In the genomic region with DNA sequence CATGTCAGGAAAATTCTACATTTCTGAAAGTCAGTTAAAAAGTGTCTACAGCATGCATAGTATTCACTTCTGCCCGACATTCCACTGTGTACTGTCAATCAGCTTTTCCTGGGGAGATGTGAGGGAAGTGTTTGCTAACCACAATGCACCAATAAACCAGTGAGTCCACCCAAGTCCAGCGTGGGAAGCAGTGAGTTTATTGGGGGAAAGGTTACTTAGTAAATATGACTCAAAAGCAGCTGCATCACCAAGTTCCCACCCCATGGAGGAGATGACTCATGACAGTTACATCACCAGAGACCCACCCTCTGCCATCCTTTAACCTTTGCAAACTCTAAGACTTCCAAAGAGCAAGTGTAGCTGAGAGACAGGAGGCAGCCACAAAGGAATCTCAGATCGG, we compare ENCODE assay signal across 17 mouse cellular contexts.
A peak's percentile ranks its signal among the peaks of the same experiment; 100 is the strongest.
DNase-seq lines count a peak whose midpoint lies in the region; ATAC-seq and TF ChIP-seq lines count a peak whose summit lies in the region.
"Had no signal": no experiment of that assay in that cellular context is flagged by ENCODE, and none has a peak within 500 bp of the region (broad histone marks: within the 10 kb centered on the region; RNA-seq: fewer than 3 reads in every experiment).

No protein-coding gene starts in this region.

- H3K9ac ChIP-seq in intestine, embryonic 14.5 days (ENCODE audit: low read length), result no peak overlapping the region
- H3K9ac ChIP-seq: embryonic facial prominence, embryonic 13.5 days; lung, embryonic 15.5 days had no signal

- ATAC-seq in Patski, result no peak
- 0 out of 2 replicates have a peak, but pooled peaks have one; percentile 27 for ATAC-seq in intestine, embryonic 14.5 days (replicated peaks; ENCODE audit: low FRiP score, low TSS enrichment, low read depth)
- ATAC-seq in megakaryocyte progenitor cell, adult 5-6 weeks (replicated peaks; ENCODE audit: poor library complexity), result no peak

- DNase-seq in adrenal gland, postnatal 36 days, result peak; percentile 8 to 28
- no peak for DNase-seq in adrenal gland, postnatal 10 days
- DNase-seq in 3134 (ENCODE audit: extremely low read depth, insufficient read length, low spot score), result peak; percentile 55
- peak; percentile 22 for DNase-seq in Patski (ENCODE audit: low read depth, low spot score)
- DNase-seq in intestine, embryonic 14.5 days (ENCODE audit: low spot score), result no peak
- DNase-seq in layer of hippocampus, adult 18-20 months (ENCODE audit: low spot score in 2 of 2), result no peak
- DNase-seq in layer of hippocampus, adult 9-10 months (ENCODE audit: low spot score), result no peak
- DNase-seq: cerebellum, adult 18-20 months; kidney, postnatal 10 days; spleen, adult 18-20 months had no signal

- no peaks in the 10 kb centered on the region for H3K9me3 ChIP-seq in intestine, embryonic 14.5 days (ENCODE audit: control insufficient read depth, low read length)
- H3K9me3 ChIP-seq: embryonic facial prominence, embryonic 13.5 days; forebrain, embryonic 10.5 days; hindbrain, embryonic 10.5 days; lung, embryonic 15.5 days had no signal

- H3K36me3 ChIP-seq in intestine, embryonic 14.5 days (ENCODE audit: control insufficient read depth, insufficient read depth, low read length), result no peaks in the 10 kb centered on the region
- H3K36me3 ChIP-seq: embryonic facial prominence, embryonic 13.5 days; forebrain, embryonic 10.5 days; hindbrain, embryonic 10.5 days; lung, embryonic 15.5 days had no signal

- POLR2A ChIA-PET in Patski (lab: Charles Lee), result no interaction called here

- H3K27me3 ChIP-seq in Patski, result no peaks in the 10 kb centered on the region
- H3K27me3 ChIP-seq in intestine, embryonic 14.5 days (replicated peaks; ENCODE audit: control insufficient read depth, insufficient read depth, low read length), result no peaks in the 10 kb centered on the region
- H3K27me3 ChIP-seq: embryonic facial prominence, embryonic 13.5 days; lung, embryonic 15.5 days had no signal

- no peak overlapping the region for H3K27ac ChIP-seq in intestine, embryonic 14.5 days (ENCODE audit: low read depth)
- H3K27ac ChIP-seq: embryonic facial prominence, embryonic 13.5 days; forebrain, embryonic 10.5 days; heart, adult 2 months; hindbrain, embryonic 10.5 days; lung, embryonic 15.5 days had no signal

- CTCF ChIA-PET in Patski (lab: Charles Lee), result interaction anchor here (1.0 kb wide), 1 partner anchor 13 kb away, joined by 3 read pairs; no protein-coding TSS in a partner anchor

- H3K4me3 ChIP-seq in intestine, embryonic 14.5 days (ENCODE audit: low read depth, low read length), result no peak overlapping the region
- H3K4me3 ChIP-seq: embryonic facial prominence, embryonic 13.5 days; forebrain, embryonic 10.5 days; heart, adult 2 months; hindbrain, embryonic 10.5 days; lung, embryonic 15.5 days had no signal

- 66% methylated on average over 3 of the region's 3 CpGs for WGBS in intestine, embryonic 14.5 days

- no peak overlapping the region for H3K4me2 ChIP-seq in intestine, embryonic 14.5 days (ENCODE audit: low read length)
- H3K4me2 ChIP-seq: embryonic facial prominence, embryonic 13.5 days; liver, embryonic 11.5 days; lung, embryonic 15.5 days had no signal

- no peak for TF ChIP-seq CTCF in Patski (IDR thresholded peaks at IDR 0.05)

- no peaks in the 10 kb centered on the region for H3K4me1 ChIP-seq in intestine, embryonic 14.5 days (replicated peaks; ENCODE audit: control insufficient read depth, insufficient read depth, low read length)
- H3K4me1 ChIP-seq: embryonic facial prominence, embryonic 13.5 days; hindbrain, embryonic 10.5 days; lung, embryonic 15.5 days had no signal

- in situ Hi-C loops in Patski (cut with MboI; ENCODE audit: low pct_unique_long_range_greater_than_20kb), result no loop called here

Comparison
In these comparisons a context has a peak if more than half of its experiments do, and no peak if none do; other contexts are left out.
1. DNase-seq: peak in adrenal gland, postnatal 36 days (2 of 2), 3134 (single experiment) and Patski (single experiment); none in adrenal gland, postnatal 10 days (single experiment), intestine, embryonic 14.5 days (single experiment), layer of hippocampus, adult 18-20 months (0 of 2) and layer of hippocampus, adult 9-10 months (single experiment).